Comparison of ENCODE assay signal across 10 mouse cellular contexts in the genomic region with DNA sequence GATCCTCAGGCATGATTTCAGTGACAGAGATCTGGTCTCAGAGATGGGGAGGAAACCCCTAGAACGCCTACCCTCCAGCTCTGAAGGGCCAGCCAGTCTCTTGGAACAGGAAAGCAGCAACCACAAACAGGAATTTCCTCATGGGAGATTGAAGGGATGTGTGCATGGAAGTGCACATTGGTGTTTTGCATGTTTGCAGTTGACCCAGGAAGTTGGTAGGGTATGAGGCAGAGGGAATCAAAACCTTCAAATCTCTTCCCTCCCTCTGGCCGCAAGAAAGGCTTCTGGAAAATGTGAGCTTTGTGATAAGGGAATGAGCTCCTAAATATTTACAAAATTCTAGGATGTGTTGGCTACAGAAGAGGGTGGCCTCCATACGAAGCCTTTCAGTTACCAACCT. TPM values are rescaled to one million over a fixed set of nuclear protein-coding genes. Genes with fewer than 3 reads are reported as not detected.
A peak's percentile ranks its signal among the peaks of the same experiment; 100 is the strongest.
DNase-seq lines count a peak whose midpoint lies in the region; ATAC-seq and TF ChIP-seq lines count a peak whose summit lies in the region.
"Had no signal": no experiment of that assay in that cellular context is flagged by ENCODE, and none has a peak within 500 bp of the region (broad histone marks: within the 10 kb centered on the region; RNA-seq: fewer than 3 reads in every experiment).

No protein-coding gene starts in this region.

- H3K4me3 ChIP-seq in heart, embryonic 11.5 days (ENCODE audit: low read depth, low read length) = no peak overlapping the region
- no peak overlapping the region for H3K4me3 ChIP-seq in kidney, embryonic 16.5 days (ENCODE audit: low read length)
- H3K4me3 ChIP-seq in testis, adult 2 months (ENCODE audit: control insufficient read depth, low read depth, low read length) = no peak overlapping the region
- H3K4me3 ChIP-seq: limb, embryonic 13.5 days had no signal

- peaks cover 33% of the 10 kb centered on the region for H3K4me1 ChIP-seq in heart, embryonic 11.5 days (ENCODE audit: control insufficient read depth, insufficient read depth, low read length)
- peaks cover 62% of the 10 kb centered on the region for H3K4me1 ChIP-seq in kidney, embryonic 16.5 days (ENCODE audit: insufficient read depth, low read length)
- peaks cover 17% of the 10 kb centered on the region for H3K4me1 ChIP-seq in testis, adult 2 months (ENCODE audit: control insufficient read depth, insufficient read depth, low read length)

- WGBS in heart, embryonic 11.5 days (ENCODE audit: insufficient replicate concordance) = 41% methylated on average over 3 of the region's 3 CpGs
- 47% methylated on average over 3 of the region's 3 CpGs for WGBS in kidney, embryonic 16.5 days

- intact Hi-C loops in heart, postnatal 10 days (cut with DNase I) = no loop called here

- H3K27ac ChIP-seq in heart, embryonic 11.5 days (ENCODE audit: low read depth, low read length) = peak overlapping the region; percentile 79
- peak overlapping the region; percentile 81 for H3K27ac ChIP-seq in kidney, embryonic 16.5 days (ENCODE audit: low read length)
- H3K27ac ChIP-seq in testis, adult 2 months (ENCODE audit: control insufficient read depth, insufficient read depth, low read depth, low read length) = peak overlapping the region; percentile 24
- H3K27ac ChIP-seq: limb, embryonic 13.5 days had no signal

- peak overlapping the region; percentile 18 for H3K4me2 ChIP-seq in heart, embryonic 11.5 days
- no peak overlapping the region for H3K4me2 ChIP-seq in kidney, embryonic 16.5 days (replicated peaks; ENCODE audit: low read depth, low read length)

- H3K27me3 ChIP-seq in heart, embryonic 11.5 days (ENCODE audit: control insufficient read depth, insufficient read depth, low read length) = peaks cover 12% of the 10 kb centered on the region; the same call in 1 of the 2 replicates
- no peaks in the 10 kb centered on the region for H3K27me3 ChIP-seq in kidney, embryonic 16.5 days (ENCODE audit: insufficient read depth, low read length)
- no peaks in the 10 kb centered on the region for H3K27me3 ChIP-seq in testis, adult 2 months (ENCODE audit: control insufficient read depth, insufficient read depth, low read length)
- H3K27me3 ChIP-seq: limb, embryonic 13.5 days had no signal

- ATAC-seq in heart, embryonic 11.5 days (replicated peaks; ENCODE audit: insufficient number of reproducible peaks, low FRiP score, low TSS enrichment) = no peak
- ATAC-seq in kidney, embryonic 16.5 days (ENCODE audit: low FRiP score, low TSS enrichment) = no peak

- H3K9me3 ChIP-seq in heart, embryonic 11.5 days (replicated peaks; ENCODE audit: control insufficient read depth, low read length) = no peaks in the 10 kb centered on the region
- H3K9me3 ChIP-seq in kidney, embryonic 16.5 days (ENCODE audit: low read length) = no peaks in the 10 kb centered on the region
- H3K9me3 ChIP-seq: limb, embryonic 13.5 days had no signal

- no peaks in the 10 kb centered on the region for H3K36me3 ChIP-seq in heart, embryonic 11.5 days (ENCODE audit: control insufficient read depth, insufficient read depth, low read length)
- H3K36me3 ChIP-seq in kidney, embryonic 16.5 days (ENCODE audit: insufficient read depth, low read length) = no peaks in the 10 kb centered on the region
- H3K36me3 ChIP-seq in testis, adult 2 months (ENCODE audit: control insufficient read depth, insufficient read depth, low read length) = no peaks in the 10 kb centered on the region

- no peak for TF ChIP-seq POLR2A in testis, adult 2 months (IDR thresholded peaks at IDR 0.05; ENCODE audit: control insufficient read depth, low read depth, low read length)

- no peak for TF ChIP-seq CTCF in testis, adult 2 months (IDR thresholded peaks at IDR 0.05; ENCODE audit: control insufficient read depth, insufficient read depth, insufficient replicate concordance, low read depth, low read length)

- DNase-seq in heart, postnatal 10 days = no peak
- DNase-seq in kidney, postnatal 10 days = no peak
- no peak for DNase-seq in testis, postnatal 10 days (ENCODE audit: low spot score)
- no peak for DNase-seq in thymus, postnatal 10 days (ENCODE audit: low spot score in 2 of 2)
- no peak for DNase-seq in cerebellum, adult 11 months
- DNase-seq: gastrocnemius, postnatal 25 days had no signal

- H3K9ac ChIP-seq in heart, embryonic 11.5 days (ENCODE audit: low read depth, low read length) = no peak overlapping the region
- no peak overlapping the region for H3K9ac ChIP-seq in kidney, embryonic 16.5 days (replicated peaks; ENCODE audit: low read length)
- H3K9ac ChIP-seq: limb, embryonic 13.5 days had no signal

RNA-seq across cellular contexts. Expression of gene Itpkb, which starts 33.0 kb away (rescaled TPM):
- 3.2 and 4.0 TPM in 2 replicates for polyA plus RNA-seq in heart, embryonic 11.5 days (2014; fragmentation: Nextera tagmentation; extraction: Ambion mirVana)
- total RNA-seq in heart, postnatal 10 days (2021) = 10 to 100 TPM; 81.4 to 93.6 TPM
- polyA plus RNA-seq in kidney, embryonic 16.5 days (2015; fragmentation: Nextera tagmentation; extraction: Ambion mirVana) = 8.3 and 9.6 TPM in 2 replicates
- 9.9 TPM in 2 replicates for polyA plus RNA-seq in testis, adult 2 months (2012; rRNA removed)

Comparison
In these comparisons a context has a peak if more than half of its experiments do, and no peak if none do; other contexts are left out.
1. H3K27ac ChIP-seq: peak in every context shown above with its lines; median percentile 81 in kidney, embryonic 16.5 days; 79 in heart, embryonic 11.5 days; 24 in testis, adult 2 months.